Mouse (Mus musculus) liver, adult 2 months (tissue): ENCODE data around the gene Gm49486.

ENCODE experiments used
- CTCF ChIP-seq: fragments of 200-500 bp; IDR thresholded peaks from 2 replicates; pipeline ENCODE4 v1.5.1; 2011; ENCODE audit warnings: low read depth, low read length, control low read depth
- POLR2A ChIP-seq: fragments of 200-500 bp; IDR thresholded peaks from 2 replicates; pipeline ENCODE4 v1.6.1; 2011; ENCODE audit warnings: low read length, control low read depth; ENCODE audit not compliant: insufficient read depth; ENCODE audit errors: extremely low read depth

GRCm38 (mm10) chr15:79282434-79282833, 53.2 kb downstream of the Gm49486 start:
- TF ChIP-seq CTCF = no peak
- no peak for TF ChIP-seq POLR2A
